In the genomic region with DNA sequence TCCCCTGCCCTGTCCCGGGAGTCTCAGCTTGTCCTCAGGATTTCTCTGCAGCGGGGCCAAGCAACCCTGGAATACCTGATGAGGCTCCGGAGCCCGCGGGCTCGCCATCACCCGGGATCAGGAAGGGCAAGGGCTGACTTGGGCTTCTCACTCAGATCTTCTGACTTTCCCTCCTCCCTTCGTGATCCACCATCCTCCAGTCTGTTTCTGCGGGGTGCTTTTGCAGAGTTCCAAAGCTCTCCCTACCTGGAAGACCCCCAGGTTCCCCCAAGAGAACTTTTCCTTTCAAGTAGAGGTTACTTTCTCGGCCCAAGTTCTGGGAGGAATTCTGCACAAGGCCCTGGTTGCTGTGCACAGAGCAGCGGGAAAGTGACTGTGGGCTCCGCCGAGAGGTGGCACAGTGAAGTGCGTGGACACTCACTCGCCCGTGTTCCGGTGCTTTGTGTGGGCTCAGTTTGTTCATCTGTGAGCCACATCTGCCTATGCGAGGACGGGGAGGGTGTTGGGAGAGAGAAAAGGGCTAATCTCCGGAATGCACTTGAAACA, we compare ENCODE assay signal across 8 mouse cellular contexts. TPM values are rescaled to one million over a fixed set of nuclear protein-coding genes. Genes with fewer than 3 reads are reported as not detected.
DNase-seq lines count a peak whose midpoint lies in the region; ATAC-seq and TF ChIP-seq lines count a peak whose summit lies in the region.

No protein-coding gene starts in this region.

- H3K4me2 ChIP-seq in neural tube, embryonic 11.5 days (ENCODE audit: low read depth), result peak overlapping the region; percentile 98
- H3K4me2 ChIP-seq in intestine, embryonic 16.5 days (ENCODE audit: low read depth, low read length), result peak overlapping the region; percentile 72
- H3K4me2 ChIP-seq in limb, embryonic 14.5 days (replicated peaks; ENCODE audit: low read depth, low read length, severe bottlenecking), result peak overlapping the region; percentile 90
- peak overlapping the region; percentile 97 for H3K4me2 ChIP-seq in midbrain, embryonic 15.5 days

- no peaks in the 10 kb centered on the region for H3K36me3 ChIP-seq in neural tube, embryonic 11.5 days (ENCODE audit: control insufficient read depth, insufficient read depth, low read length)
- H3K36me3 ChIP-seq in intestine, embryonic 16.5 days (ENCODE audit: control insufficient read depth, insufficient read depth, low read length), result no peaks in the 10 kb centered on the region
- no peaks in the 10 kb centered on the region for H3K36me3 ChIP-seq in limb, embryonic 14.5 days (ENCODE audit: control insufficient read depth, insufficient read depth, low read length)
- no peaks in the 10 kb centered on the region for H3K36me3 ChIP-seq in midbrain, embryonic 15.5 days (replicated peaks)

- peaks cover 7% of the 10 kb centered on the region; the same call in 1 of the 2 replicates for H3K4me1 ChIP-seq in neural tube, embryonic 11.5 days (ENCODE audit: control insufficient read depth, insufficient read depth, low read length)
- peaks cover 12% of the 10 kb centered on the region for H3K4me1 ChIP-seq in intestine, embryonic 16.5 days (ENCODE audit: control insufficient read depth, insufficient read depth, low read length)
- peaks cover 11% of the 10 kb centered on the region for H3K4me1 ChIP-seq in limb, embryonic 14.5 days (ENCODE audit: control insufficient read depth, insufficient read depth, low read length)
- peaks cover 19% of the 10 kb centered on the region for H3K4me1 ChIP-seq in midbrain, embryonic 15.5 days

- peak overlapping the region; percentile 79 for H3K9ac ChIP-seq in neural tube, embryonic 11.5 days (ENCODE audit: low read length)
- peak overlapping the region; percentile 88 for H3K9ac ChIP-seq in intestine, embryonic 16.5 days (ENCODE audit: low read depth, low read length)
- peak overlapping the region; percentile 81 for H3K9ac ChIP-seq in limb, embryonic 14.5 days (ENCODE audit: low read depth, low read length, severe bottlenecking)
- H3K9ac ChIP-seq in midbrain, embryonic 15.5 days, result peak overlapping the region; percentile 64

- no peaks in the 10 kb centered on the region for H3K9me3 ChIP-seq in neural tube, embryonic 11.5 days (ENCODE audit: control insufficient read depth, low read length)
- H3K9me3 ChIP-seq in intestine, embryonic 16.5 days (ENCODE audit: control insufficient read depth, low read length), result no peaks in the 10 kb centered on the region
- H3K9me3 ChIP-seq in limb, embryonic 14.5 days (ENCODE audit: control insufficient read depth, low read length), result no peaks in the 10 kb centered on the region
- H3K9me3 ChIP-seq in midbrain, embryonic 15.5 days, result no peaks in the 10 kb centered on the region

- peak overlapping the region; percentile 75 for H3K27ac ChIP-seq in neural tube, embryonic 11.5 days (ENCODE audit: low read depth, low read length)
- H3K27ac ChIP-seq in intestine, embryonic 16.5 days (ENCODE audit: low read length), result peak overlapping the region; percentile 95
- H3K27ac ChIP-seq in limb, embryonic 14.5 days (replicated peaks; ENCODE audit: low read depth, low read length), result peak overlapping the region; percentile 81
- peak overlapping the region; percentile 77 for H3K27ac ChIP-seq in midbrain, embryonic 15.5 days

- peak overlapping the region; percentile 81 for H3K4me3 ChIP-seq in neural tube, embryonic 11.5 days (ENCODE audit: low read depth, low read length)
- peak overlapping the region; percentile 89 for H3K4me3 ChIP-seq in intestine, embryonic 16.5 days (ENCODE audit: low read length)
- peak overlapping the region; percentile 87 for H3K4me3 ChIP-seq in limb, embryonic 14.5 days (replicated peaks; ENCODE audit: low read length)
- peak overlapping the region; percentile 75 for H3K4me3 ChIP-seq in midbrain, embryonic 15.5 days

- WGBS in neural tube, embryonic 11.5 days, result under 1% methylated on average over 20 of the region's 20 CpGs
- under 1% methylated on average over 20 of the region's 20 CpGs for WGBS in intestine, embryonic 16.5 days
- under 1% methylated on average over 19 of the region's 20 CpGs for WGBS in limb, embryonic 14.5 days
- WGBS in midbrain, embryonic 15.5 days, result under 1% methylated on average over 20 of the region's 20 CpGs

- no peak for ATAC-seq in neural tube, embryonic 11.5 days (ENCODE audit: insufficient read depth, low FRiP score, low TSS enrichment)
- peak; percentile 26; the same call in 1 of the 2 replicates for ATAC-seq in intestine, embryonic 16.5 days
- ATAC-seq in limb, embryonic 14.5 days (ENCODE audit: low FRiP score, low read depth), result no peak; the same call in 1 of the 2 replicates
- ATAC-seq in midbrain, embryonic 15.5 days (replicated peaks), result peak; percentile 43; the same call in 1 of the 2 replicates

- peak; percentile 59 for DNase-seq in neural tube, embryonic 11.5 days (ENCODE audit: low spot score)
- DNase-seq in neural tube, embryonic 10.5 days (ENCODE audit: extremely low spot score, low spot score), result no peak
- DNase-seq in embryo, embryonic 10.5 days (ENCODE audit: low spot score), result peak; percentile 67
- DNase-seq in gastrocnemius, postnatal 14 days, result peak; percentile 38
- peak; percentile 12 for DNase-seq in limb, embryonic 14.5 days (ENCODE audit: low spot score)
- peak; percentile 49 to 78 for DNase-seq in spleen, postnatal 4 days (ENCODE audit: low spot score in 2 of 2)

- no peak for TF ChIP-seq POLR2A in limb, embryonic 14.5 days (IDR thresholded peaks at IDR 0.05; ENCODE audit: borderline replicate concordance, extremely low read depth, insufficient read depth, insufficient read length)

- H3K27me3 ChIP-seq in neural tube, embryonic 11.5 days (ENCODE audit: control insufficient read depth, insufficient read depth, low read length), result no peaks in the 10 kb centered on the region
- no peaks in the 10 kb centered on the region for H3K27me3 ChIP-seq in intestine, embryonic 16.5 days (replicated peaks; ENCODE audit: control insufficient read depth, insufficient read depth, low read length)
- no peaks in the 10 kb centered on the region for H3K27me3 ChIP-seq in limb, embryonic 14.5 days (ENCODE audit: control insufficient read depth, insufficient read depth, low read length)
- H3K27me3 ChIP-seq in midbrain, embryonic 15.5 days (replicated peaks), result no peaks in the 10 kb centered on the region

- intact Hi-C loops in gastrocnemius, postnatal 14 days (cut with DNase I; ENCODE audit: low total_unique reads), result no loop called here

RNA-seq across cellular contexts. Expression of a gene that starts 0.6 kb away (rescaled TPM):
- polyA plus RNA-seq in neural tube, embryonic 11.5 days (2014; fragmentation: Nextera tagmentation; extraction: Ambion mirVana), result 64.9 and 69.9 TPM in 2 replicates
- 10 to 100 TPM; 32.6 to 46.7 TPM for total RNA-seq in gastrocnemius, postnatal 14 days (2021)
- 28.2 and 29.7 TPM in 2 replicates for polyA plus RNA-seq in intestine, embryonic 16.5 days (2015; fragmentation: Nextera tagmentation; extraction: Ambion mirVana)
- 15.5 and 15.9 TPM in 2 replicates for polyA plus RNA-seq in limb, embryonic 14.5 days (2012; rRNA removed)
- 33.0 and 37.9 TPM in 2 replicates for polyA plus RNA-seq in limb, embryonic 14.5 days (2014; fragmentation: Nextera tagmentation; extraction: Ambion mirVana)
- 20.6 and 21.8 TPM in 2 replicates for polyA plus RNA-seq in midbrain, embryonic 15.5 days (2015; fragmentation: Nextera tagmentation; extraction: Ambion mirVana)

Comparison
In these comparisons a context has a peak if more than half of its experiments do, and no peak if none do; other contexts are left out.
1. ATAC-seq: peak in intestine, embryonic 16.5 days (single experiment) and midbrain, embryonic 15.5 days (single experiment); none in neural tube, embryonic 11.5 days (single experiment) and limb, embryonic 14.5 days (single experiment).
2. Peak in every context shown above with its lines, with median percentiles within 50 percentile points of each other: H3K27ac ChIP-seq, H3K4me2 ChIP-seq, H3K4me3 ChIP-seq and H3K9ac ChIP-seq.